Mouse (Mus musculus) heart, embryonic 15.5 days (tissue): Measurements from ENCODE around the gene Syne2. TPM values are rescaled to one million over a fixed set of nuclear protein-coding genes. Genes with fewer than 3 reads are reported as not detected.
A peak's percentile ranks its signal among the peaks of the same experiment; 100 is the strongest.
"Not testable (repeated sequence)": the region's sequence is repeated elsewhere in the genome, so short reads cannot be mapped to it uniquely, and the experiment has no call there.

Source experiments
- ATAC-seq: fragments of 200-750 bp; cut with Nextera tagmentation; replicated peaks from 2 replicates; pipeline ENCODE4 v1.8.0; 2017; ENCODE audit warnings: low read depth, moderate TSS enrichment; ENCODE audit not compliant: insufficient number of reproducible peaks, insufficient read depth, low FRiP score
- H3K27ac ChIP-seq: fragments of 300-500 bp; sonication (generic); 2 replicates; pipeline ENCODE4 v1.5.1; 2015; ENCODE audit warnings: mild to moderate bottlenecking, inconsistent platforms
- H3K27me3 ChIP-seq: fragments of 300-500 bp; sonication (generic); 2 replicates; pipeline ENCODE4 v1.6.1; 2015; ENCODE audit warnings: inconsistent platforms
- H3K36me3 ChIP-seq: fragments of 300-500 bp; sonication (generic); 2 replicates; pipeline ENCODE4 v1.6.1; 2015; ENCODE audit warnings: mild to moderate bottlenecking, inconsistent platforms
- H3K4me1 ChIP-seq: fragments of 300-500 bp; sonication (generic); replicated peaks from 2 replicates; pipeline ENCODE4 v1.6.1; 2015; ENCODE audit warnings: inconsistent platforms
- H3K4me2 ChIP-seq: fragments of 300-500 bp; sonication (generic); 2 replicates; pipeline ENCODE4 v1.6.1; 2015; ENCODE audit warnings: inconsistent platforms, mild to moderate bottlenecking, moderate library complexity
- H3K4me3 ChIP-seq: fragments of 300-500 bp; sonication (generic); 2 replicates; pipeline ENCODE4 v1.5.1; 2015; ENCODE audit warnings: mild to moderate bottlenecking, inconsistent platforms
- H3K9ac ChIP-seq: fragments of 300-500 bp; sonication (generic); 2 replicates; pipeline ENCODE4 v1.6.1; 2015; ENCODE audit warnings: mild to moderate bottlenecking, inconsistent platforms
- H3K9me3 ChIP-seq: fragments of 300-500 bp; sonication (generic); replicated peaks from 2 replicates; pipeline ENCODE4 v1.6.1; 2016; ENCODE audit warnings: inconsistent platforms
- WGBS: fragments of 180-500 bp; shearing (Covaris S2); methylation state at CpG from one replicate; pipeline ENCODE4 v1.1.7; 2015; ENCODE audit warnings: mixed read lengths; 5-methylcytosine and 5-hydroxymethylcytosine counted together
- polyA plus RNA-seq: library from polyadenylated mRNA; unstranded; fragments of >200 nt; fragmentation: Nextera tagmentation; extraction: Ambion mirVana; gene quantifications from 2 replicates; pipeline ENCODE4 v1.2.1, GENCODE M21; 2015

Syne2 gene
- polyA plus RNA-seq, 1 experiment from 2014 or later, result 38.7 TPM

DNA sequence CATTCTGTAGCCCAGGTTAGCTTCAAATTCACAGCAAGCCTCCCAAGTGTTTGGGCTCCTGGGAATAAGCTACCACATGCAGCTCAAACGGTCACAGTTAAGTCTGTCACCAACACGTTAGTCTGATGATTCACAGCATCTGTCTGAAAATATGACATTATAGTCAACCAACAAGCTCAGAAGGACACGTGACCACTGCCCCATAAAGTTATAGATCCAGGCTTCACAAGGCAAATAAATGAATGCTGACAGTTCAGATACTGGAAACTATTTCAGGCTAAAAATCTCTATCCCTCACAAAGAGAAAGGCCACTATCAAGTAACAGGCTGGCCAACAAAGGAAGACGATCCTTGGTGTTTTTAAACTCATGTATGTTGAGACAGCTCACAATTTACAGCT is 298.6 kb downstream of the Syne2 start:
- Histone ChIP-seq H3K9ac (no peak overlapping the region), H3K27me3 (no peaks in the 10 kb centered on the region), H3K4me1 (peaks cover 18% of the 10 kb centered on the region), H3K36me3 (peaks cover 5% of the 10 kb centered on the region; the same call in 1 of the 2 replicates), H3K27ac (peak overlapping the region; percentile 85; the same call in 1 of the 2 replicates), H3K9me3 (no peaks in the 10 kb centered on the region), H3K4me2 (no peak overlapping the region), H3K4me3 (no peak overlapping the region)
- WGBS, result 64% methylated on average over 4 of the region's 4 CpGs
- no peak for ATAC-seq

DNA sequence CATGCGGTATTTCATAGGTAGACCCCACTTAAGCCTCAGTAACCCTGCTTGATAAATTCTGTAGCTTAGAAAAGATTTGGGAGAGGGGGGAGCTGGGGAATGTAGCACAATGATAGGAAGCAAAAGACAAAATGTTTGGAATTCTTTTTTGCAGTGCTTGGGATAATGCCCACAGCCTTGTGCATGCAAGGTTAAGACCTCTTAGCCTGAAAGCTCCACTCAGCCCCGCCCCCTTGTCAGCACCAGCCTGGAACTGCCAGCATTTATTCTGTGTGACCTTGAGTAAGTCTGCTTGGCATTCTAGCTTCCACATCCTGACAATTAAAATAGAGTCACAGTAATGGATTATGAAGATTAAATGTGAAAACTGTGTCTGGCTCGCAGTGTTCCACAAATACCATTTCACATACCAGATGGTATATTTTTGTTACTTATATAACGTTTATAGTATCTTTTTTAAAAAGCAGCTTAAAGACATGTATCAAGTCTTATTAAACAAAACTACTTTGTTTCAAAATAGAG is 299.8 kb downstream of the Syne2 start:
- WGBS, result 31% methylated on average over 4 of the region's 4 CpGs
- no peaks in the 10 kb centered on the region for H3K27me3 ChIP-seq
- no peaks in the 10 kb centered on the region for H3K9me3 ChIP-seq
- H3K27ac ChIP-seq, result peak overlapping the region; percentile 85
- H3K36me3 ChIP-seq, result no peaks in the 10 kb centered on the region
- H3K9ac ChIP-seq, result no peak overlapping the region
- no peak overlapping the region for H3K4me3 ChIP-seq
- peak; percentile 89 for ATAC-seq
- H3K4me2 ChIP-seq, result no peak overlapping the region
- peaks cover 18% of the 10 kb centered on the region for H3K4me1 ChIP-seq

DNA sequence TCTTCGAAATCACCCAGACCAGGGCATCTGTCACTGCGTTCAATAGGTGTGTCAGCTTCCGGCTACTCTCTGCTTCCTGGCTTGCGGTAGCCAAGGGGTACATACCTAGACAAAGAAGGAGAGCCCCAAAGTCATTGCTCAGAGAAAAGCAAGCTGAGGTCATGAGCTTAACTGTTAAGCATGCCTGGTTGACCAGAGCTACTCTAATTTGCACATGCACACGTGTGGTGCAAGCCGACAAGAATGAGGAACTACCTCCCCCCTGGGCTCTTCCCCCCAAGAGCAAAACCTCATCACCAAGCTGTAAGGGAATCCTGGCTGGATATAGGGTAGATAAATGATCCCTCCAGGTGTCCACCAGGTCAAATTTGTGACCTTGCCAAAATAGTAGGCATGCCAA is 305.3 kb downstream of the Syne2 start:
- ATAC-seq, result no peak
- Histone ChIP-seq H3K27me3 (no peaks in the 10 kb centered on the region), H3K9ac (no peak overlapping the region), H3K9me3 (no peaks in the 10 kb centered on the region), H3K4me3 (no peak overlapping the region), H3K36me3 (no peaks in the 10 kb centered on the region), H3K4me2 (no peak overlapping the region), H3K27ac (no peak overlapping the region), H3K4me1 (peaks cover 1% of the 10 kb centered on the region; the same call in 1 of the 2 replicates)
- 78% methylated on average over 6 of the region's 6 CpGs for WGBS

DNA sequence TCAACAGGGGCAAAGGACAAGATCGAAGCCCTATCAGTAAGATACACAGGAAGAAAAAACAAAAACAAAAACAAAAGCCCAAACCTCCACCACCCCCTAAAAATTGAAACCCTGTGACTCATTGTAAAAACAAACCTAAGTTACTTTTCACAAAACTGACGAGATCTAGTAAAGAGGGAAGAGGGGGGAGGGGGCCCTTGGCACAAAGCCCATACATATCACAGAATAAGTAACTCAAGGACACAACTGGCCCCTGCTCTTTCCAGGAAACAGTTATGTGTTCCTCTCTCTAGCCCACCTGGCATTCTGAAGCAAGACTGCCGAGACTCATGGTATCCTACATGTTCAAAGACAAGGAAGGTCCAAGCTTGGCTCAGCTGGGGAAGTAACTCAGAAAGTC is 310.4 kb downstream of the Syne2 start:
- Histone ChIP-seq H3K27me3 (no peaks in the 10 kb centered on the region), H3K4me1 (peaks cover 3% of the 10 kb centered on the region; the same call in 1 of the 2 replicates), H3K27ac (no peak overlapping the region), H3K4me2 (no peak overlapping the region), H3K9me3 (no peaks in the 10 kb centered on the region), H3K36me3 (no peaks in the 10 kb centered on the region), H3K9ac (no peak overlapping the region), H3K4me3 (no peak overlapping the region)
- no peak for ATAC-seq
- 48% methylated on average over 3 of the region's 3 CpGs for WGBS

DNA sequence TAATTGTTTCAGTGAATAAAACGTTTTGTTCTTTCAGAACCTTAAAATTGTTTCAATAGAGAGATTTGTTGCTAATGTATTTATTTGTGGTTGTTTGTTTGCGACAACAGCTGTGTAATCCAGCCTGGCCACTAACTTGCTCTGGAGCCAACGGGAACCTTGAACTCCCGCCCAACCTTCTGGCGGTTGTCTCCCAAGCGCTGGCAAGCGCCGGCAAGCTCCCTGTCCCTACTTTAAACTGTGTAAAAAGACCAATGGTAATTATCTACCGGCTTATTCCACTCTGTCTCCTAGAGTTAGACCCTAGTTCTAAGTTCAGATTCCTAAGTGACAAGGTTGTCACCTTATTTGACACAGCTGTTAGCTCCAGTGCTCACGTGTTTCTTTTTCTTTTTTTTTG is 310.9 kb downstream of the Syne2 start:
- peaks cover 3% of the 10 kb centered on the region; the same call in 1 of the 2 replicates for H3K4me1 ChIP-seq
- H3K36me3 ChIP-seq, result no peaks in the 10 kb centered on the region
- H3K4me3 ChIP-seq, result no peak overlapping the region
- no peaks in the 10 kb centered on the region for H3K27me3 ChIP-seq
- WGBS, result 81% methylated on average over 10 of the region's 10 CpGs
- H3K9ac ChIP-seq, result no peak overlapping the region
- no peak for ATAC-seq
- no peak overlapping the region for H3K4me2 ChIP-seq
- H3K27ac ChIP-seq, result no peak overlapping the region
- H3K9me3 ChIP-seq, result no peaks in the 10 kb centered on the region

DNA sequence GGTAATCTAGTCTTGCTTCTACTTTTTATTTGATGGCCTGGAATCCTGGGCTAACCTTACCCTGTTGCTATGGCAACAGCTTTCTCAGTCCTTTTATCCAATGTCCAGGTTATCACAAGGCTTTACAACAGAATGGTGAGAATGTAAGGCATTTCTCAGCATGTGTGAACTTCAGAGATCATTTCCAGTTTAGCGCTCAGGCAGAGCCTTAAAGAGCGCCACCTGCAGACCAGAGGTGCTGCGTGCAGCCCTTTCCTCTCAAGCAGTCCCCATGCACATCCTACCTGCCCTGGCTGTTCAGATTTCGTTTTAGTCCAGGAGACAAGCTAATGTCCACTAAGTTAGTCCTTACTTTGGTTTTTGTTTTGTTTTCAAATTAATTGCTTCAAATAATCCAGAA is 312.3 kb downstream of the Syne2 start:
- Histone ChIP-seq H3K9me3 (no peaks in the 10 kb centered on the region), H3K27me3 (no peaks in the 10 kb centered on the region), H3K4me2 (no peak overlapping the region), H3K9ac (no peak overlapping the region), H3K27ac (no peak overlapping the region), H3K36me3 (no peaks in the 10 kb centered on the region), H3K4me3 (no peak overlapping the region), H3K4me1 (peaks cover 3% of the 10 kb centered on the region; the same call in 1 of the 2 replicates)
- 23% methylated on average over 4 of the region's 4 CpGs for WGBS
- no peak for ATAC-seq

DNA sequence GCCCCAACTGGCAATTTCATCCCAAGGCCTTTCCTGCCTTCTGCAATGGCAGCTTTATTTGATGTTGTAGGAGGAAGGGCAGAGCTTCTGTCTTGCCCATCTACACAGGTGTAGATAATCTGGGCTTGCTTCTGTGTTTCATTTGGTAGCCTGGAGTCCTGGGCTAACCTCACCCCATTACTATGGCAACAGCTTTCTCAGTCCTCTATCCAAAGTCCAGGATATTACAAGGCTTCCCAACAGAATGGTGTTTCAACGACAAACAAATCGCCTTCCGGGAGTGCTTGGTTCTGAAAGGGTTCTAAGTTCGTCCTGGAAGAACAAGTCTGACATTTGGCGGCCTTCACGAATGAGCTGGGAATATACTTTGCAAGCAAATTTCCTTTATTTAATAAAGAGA is 313.0 kb downstream of the Syne2 start:
- no peak overlapping the region for H3K27ac ChIP-seq
- H3K4me3 ChIP-seq, result no peak overlapping the region
- no peak for ATAC-seq
- H3K27me3 ChIP-seq, result no peaks in the 10 kb centered on the region
- H3K9me3 ChIP-seq, result no peaks in the 10 kb centered on the region
- no peaks in the 10 kb centered on the region for H3K36me3 ChIP-seq
- WGBS, result 87% methylated on average over 6 of the region's 6 CpGs
- peaks cover 3% of the 10 kb centered on the region; the same call in 1 of the 2 replicates for H3K4me1 ChIP-seq
- H3K9ac ChIP-seq, result no peak overlapping the region
- H3K4me2 ChIP-seq, result no peak overlapping the region

DNA sequence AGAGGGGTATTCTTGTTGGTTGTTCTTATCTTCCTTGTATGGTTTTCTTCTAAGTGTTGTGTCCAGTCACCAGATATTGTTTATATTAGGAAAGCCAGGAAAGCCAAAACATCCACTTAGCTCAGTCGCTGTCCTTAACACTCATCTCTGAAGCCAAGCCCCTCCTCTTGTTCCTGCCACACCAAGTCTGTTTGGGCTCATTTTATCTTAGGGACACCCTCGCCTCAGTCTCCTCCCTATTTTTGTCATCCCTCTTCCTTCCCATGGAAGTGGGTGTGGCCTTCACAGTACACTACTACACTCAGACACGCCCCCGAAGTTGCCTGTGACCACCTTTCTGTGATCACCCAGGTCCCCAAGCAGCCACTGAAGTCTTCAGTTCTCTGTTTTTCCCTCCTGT is 314.7 kb downstream of the Syne2 start:
- peaks cover 3% of the 10 kb centered on the region; the same call in 1 of the 2 replicates for H3K4me1 ChIP-seq
- H3K27me3 ChIP-seq, result no peaks in the 10 kb centered on the region
- no peak overlapping the region for H3K9ac ChIP-seq
- no peak overlapping the region for H3K27ac ChIP-seq
- no peaks in the 10 kb centered on the region for H3K9me3 ChIP-seq
- no peak overlapping the region for H3K4me3 ChIP-seq
- 58% methylated on average over 4 of the region's 4 CpGs for WGBS
- ATAC-seq, result peak; percentile 31; the same call in 1 of the 2 replicates
- no peaks in the 10 kb centered on the region for H3K36me3 ChIP-seq
- H3K4me2 ChIP-seq, result no peak overlapping the region

DNA sequence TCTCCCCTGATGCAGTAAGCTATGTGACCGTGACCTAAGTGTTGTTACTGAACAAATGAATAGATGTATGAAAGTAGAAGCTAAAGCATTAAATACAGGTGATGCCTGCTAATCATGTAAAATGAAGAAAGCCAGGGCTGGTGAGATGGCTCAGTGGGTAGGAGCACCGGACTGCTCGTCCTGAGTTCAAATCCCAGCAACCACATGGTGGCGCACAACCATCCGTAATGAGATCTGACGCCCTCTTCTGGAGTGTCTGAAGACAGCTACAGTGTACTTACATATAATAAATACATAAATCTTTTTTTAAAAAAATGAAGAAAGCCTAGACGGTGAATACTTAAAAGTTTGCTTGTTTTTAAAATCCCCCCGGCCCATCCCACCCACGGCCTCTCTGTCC is 315.1 kb downstream of the Syne2 start:
- WGBS, result 72% methylated on average over 9 of the region's 9 CpGs
- not testable (repeated sequence) for ATAC-seq

DNA sequence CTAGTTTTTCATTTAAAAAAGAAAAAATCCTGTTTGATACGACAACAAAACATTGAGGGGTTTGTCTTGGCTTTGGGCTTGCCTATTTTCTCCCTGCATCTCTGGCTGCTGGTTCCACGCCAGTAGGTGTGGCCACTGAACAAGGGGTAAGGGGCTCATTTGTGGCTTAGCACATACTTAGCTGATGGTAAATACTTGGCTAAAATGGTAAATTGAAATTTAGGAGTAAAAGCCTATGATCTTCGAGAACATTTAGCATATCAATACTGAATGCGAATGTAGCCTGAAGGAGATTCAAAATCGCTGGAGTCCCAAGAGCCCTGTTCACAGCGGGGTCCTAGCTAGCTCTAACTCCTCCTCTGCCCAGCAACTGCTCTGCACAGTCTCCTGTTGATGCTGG is 318.8 kb downstream of the Syne2 start:
- ATAC-seq, result no peak

More for the DNA sequence above, 315.1 kb downstream of the Syne2 start:
- H3K9ac ChIP-seq, H3K36me3 ChIP-seq, H3K27ac ChIP-seq, H3K4me1 ChIP-seq, H3K9me3 ChIP-seq, H3K27me3 ChIP-seq, H3K4me2 ChIP-seq, H3K4me3 ChIP-seq: not testable (repeated sequence)

DNA sequence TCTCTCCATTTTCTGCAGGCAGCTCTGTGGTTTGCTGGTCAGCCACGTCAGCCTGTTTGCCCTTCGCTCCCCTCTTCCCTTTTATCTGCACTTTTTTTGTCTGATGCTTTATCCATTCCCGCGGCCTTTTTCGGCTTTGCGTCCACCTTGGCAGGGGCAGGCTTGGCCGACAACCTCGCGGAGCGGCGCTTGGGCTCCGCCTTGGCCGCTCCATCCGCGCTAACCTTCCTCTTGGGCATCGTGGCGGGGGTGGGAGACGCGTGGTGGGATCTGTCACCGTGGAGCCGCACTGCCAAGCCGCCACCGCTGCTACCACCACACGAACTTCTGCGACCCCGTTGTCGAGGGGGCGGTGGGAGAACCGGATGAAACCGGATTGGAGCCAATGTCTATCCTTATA is 334.5 kb downstream of the Syne2 start:
- not testable (repeated sequence) for ATAC-seq, H3K27ac ChIP-seq, H3K27me3 ChIP-seq, H3K36me3 ChIP-seq, H3K9me3 ChIP-seq, H3K4me1 ChIP-seq
- Histone ChIP-seq H3K9ac (peak overlapping the region; percentile 40; the same call in 1 of the 2 replicates), H3K4me2 (peak overlapping the region; percentile 69), H3K4me3 (peak overlapping the region; percentile 42)
- WGBS, result 5% methylated on average over 30 of the region's 30 CpGs

More for the DNA sequence above, 318.8 kb downstream of the Syne2 start:
- H3K27me3 ChIP-seq, result no peaks in the 10 kb centered on the region
- WGBS, result 52% methylated on average over 6 of the region's 6 CpGs
- no peaks in the 10 kb centered on the region for H3K9me3 ChIP-seq
- no peak overlapping the region for H3K9ac ChIP-seq
- no peak overlapping the region for H3K4me3 ChIP-seq
- no peak overlapping the region for H3K4me2 ChIP-seq
- no peaks in the 10 kb centered on the region for H3K36me3 ChIP-seq
- no peak overlapping the region for H3K27ac ChIP-seq
- H3K4me1 ChIP-seq, result no peaks in the 10 kb centered on the region; the same call in 1 of the 2 replicates
